Mouse (Mus musculus): ENCODE measurements around the gene Alg6.

- TF ChIP-seq POLR2A (IDR thresholded peaks at IDR 0.05; ENCODE audit: low read depth, low read length) = no peak
- TF ChIP-seq CTCF (IDR thresholded peaks at IDR 0.05; ENCODE audit: extremely low read depth, insufficient read length, insufficient replicate concordance, low read depth, low read length) = no peak
These were observed 24.4 kb downstream of the Alg6 start for GRCm38 (mm10) chr4:99739836-99740235.

Measured in small intestine, adult 2 months (tissue).